Mouse (Mus musculus): ENCODE data around the gene Gm20388.

The Gm20388 gene

DNA sequence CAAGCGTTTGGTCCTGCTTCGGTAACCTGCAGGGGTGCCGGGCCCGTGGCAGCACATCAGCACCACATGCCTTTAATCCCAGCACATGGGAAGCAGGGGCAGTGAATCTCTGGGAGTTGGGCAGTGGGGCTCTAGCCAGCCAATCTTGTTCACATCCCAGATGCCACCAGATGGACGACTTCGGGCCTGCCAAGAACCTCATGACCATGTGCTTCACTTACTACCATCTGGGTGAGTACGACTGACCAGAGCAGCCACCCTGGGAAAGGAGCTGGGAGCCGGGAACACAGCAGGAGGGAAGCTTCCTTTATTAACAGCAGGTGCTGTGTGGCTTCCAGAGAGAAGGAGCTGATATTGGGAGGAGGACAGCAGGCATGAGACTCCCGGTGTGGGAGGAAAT, 240.5 kb downstream of the Gm20388 start:
- intact Hi-C loops (cut with DNase I): loop anchor here (5.0 to 10.0 kb wide), 2 partner anchors 34 to 56 kb away; no protein-coding TSS in a partner anchor

DNA sequence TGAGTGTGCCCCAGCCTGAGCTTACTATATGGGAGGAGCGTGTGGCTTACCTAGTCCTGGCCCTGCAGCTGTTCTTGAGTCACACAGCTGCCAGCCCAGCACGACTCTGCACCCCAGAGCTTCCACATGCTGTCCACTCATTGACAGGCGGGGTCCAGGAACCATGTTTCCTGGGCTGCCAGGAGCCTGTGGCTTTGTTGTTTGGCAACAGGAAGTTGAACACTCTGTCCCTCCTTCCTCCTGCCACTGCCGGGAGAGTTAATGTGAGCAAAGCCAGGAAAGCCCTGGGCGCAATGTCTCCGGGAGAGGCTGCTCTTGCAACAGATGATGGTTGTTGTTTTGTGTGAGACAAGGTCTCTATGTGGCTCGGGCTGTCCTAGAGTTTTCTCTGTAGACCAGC, 242.0 kb downstream of the Gm20388 start:
- intact Hi-C loops (cut with DNase I): loop anchor here (5.0 to 10.0 kb wide), 2 partner anchors 35 to 58 kb away; no protein-coding TSS in a partner anchor

DNA sequence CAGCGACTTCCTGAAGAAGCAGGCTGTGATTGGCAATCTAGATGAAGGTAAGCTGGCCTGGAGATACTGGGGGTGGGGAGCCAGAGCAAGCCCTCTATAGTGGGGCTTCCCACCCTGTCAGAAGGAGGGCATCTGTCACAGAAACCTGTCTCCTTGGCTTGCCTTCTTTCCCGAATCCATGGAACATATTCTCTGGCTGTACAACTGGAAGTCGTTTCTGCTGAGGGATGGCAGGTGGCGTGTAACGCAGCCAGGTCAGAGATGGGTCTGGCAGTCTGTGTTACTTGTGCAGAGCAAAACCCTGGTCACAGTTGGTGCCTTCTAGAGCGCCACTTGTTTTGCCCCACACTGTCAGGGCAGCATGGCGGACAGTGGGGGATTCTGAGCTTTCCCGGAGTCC, 249.7 kb downstream of the Gm20388 start:
- intact Hi-C loops (cut with DNase I): no loop called here

DNA sequence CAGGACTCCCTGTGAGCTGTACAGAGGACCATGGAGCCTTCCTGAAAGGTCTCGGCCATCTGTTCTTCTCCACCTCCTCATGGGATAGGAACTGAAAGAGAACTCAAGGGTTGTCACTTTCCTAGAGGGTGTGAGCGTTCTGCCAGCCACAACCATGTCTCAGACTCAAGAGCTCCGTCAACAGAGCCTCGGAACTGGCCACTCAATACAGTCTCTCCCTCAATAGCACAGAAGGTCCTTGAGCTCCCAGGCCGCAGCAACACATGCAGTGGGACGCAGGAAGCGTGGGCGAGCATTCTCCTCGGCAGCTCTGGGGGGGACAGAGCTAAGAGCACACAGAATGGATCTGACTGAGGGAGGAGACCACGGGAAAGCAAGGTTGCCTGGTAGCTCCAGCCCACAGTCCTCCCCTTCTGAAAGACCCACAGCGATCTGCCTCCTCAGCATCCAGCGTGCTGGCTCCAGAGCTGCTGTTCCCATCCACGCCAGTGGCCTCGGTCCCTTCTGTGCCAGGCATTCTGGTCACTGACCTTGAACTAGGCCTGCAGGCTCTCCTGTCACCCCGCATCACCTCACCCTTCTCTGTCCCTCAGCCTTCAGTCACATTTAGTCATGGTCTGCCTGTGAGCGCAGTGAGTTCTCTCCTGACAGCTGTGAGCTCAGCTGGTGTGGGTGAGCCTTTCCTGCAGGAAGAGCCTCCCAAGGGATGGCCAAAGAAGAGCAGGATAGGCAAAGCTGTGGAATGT, 251.2 kb downstream of the Gm20388 start:
- intact Hi-C loops (cut with DNase I): no loop called here

DNA sequence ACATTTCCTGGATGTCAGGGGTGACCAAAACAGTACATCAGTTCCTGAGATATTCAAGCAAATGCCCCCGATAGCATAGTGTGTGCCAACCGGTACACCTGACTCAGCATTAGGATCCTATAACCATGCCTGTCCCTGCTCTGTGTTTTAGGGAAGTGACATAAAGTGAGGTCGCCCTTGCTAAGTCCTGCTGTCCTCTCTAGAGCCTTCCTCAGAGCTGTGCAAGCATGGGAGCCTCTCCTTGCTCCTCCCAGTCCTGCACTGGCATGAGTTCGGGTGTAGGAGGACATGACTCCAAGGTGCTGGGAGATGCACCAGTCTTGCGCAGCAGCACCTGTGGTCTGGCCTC, 251.7 kb downstream of the Gm20388 start:
- intact Hi-C loops (cut with DNase I): no loop called here

DNA sequence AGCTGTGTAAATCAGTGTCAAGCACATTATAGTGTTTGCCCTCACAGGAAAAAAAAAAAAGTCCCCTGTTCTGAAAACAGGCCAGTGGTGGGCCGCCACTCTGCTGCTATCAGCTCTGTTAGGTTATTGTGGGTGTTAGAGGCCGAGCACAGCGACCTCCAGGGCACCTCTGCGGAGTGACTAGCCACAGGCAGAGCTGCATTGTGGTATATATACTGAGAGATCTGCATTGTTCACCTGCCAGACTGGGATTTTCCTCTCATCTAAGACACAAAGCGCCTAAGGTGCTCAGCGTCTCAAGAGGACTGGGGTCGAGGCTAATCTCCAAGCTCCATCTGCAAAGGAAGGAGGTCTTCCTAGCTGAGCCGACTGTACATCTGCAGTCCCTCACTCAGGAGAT, 252.7 kb downstream of the Gm20388 start:
- intact Hi-C loops (cut with DNase I): no loop called here

DNA sequence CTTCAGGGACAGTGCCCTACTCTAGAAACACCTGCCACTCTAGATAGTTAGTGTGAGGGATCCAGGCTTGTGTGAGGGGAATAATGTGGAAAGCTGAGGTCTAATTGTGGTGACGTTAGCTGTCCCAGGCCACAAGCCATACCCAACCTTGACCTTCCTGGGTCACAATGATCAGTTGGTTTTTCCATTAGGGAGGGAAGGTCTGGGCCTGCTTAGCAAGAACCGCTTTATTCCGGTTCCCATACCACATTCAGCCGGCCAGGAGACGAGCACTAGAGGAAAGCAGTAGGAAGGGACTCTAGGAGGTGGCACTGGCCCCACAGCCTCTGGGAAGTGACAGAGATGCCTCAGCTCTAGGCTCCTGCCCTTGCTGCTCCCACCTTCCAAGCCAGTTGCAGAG, 253.4 kb downstream of the Gm20388 start:
- intact Hi-C loops (cut with DNase I): no loop called here

DNA sequence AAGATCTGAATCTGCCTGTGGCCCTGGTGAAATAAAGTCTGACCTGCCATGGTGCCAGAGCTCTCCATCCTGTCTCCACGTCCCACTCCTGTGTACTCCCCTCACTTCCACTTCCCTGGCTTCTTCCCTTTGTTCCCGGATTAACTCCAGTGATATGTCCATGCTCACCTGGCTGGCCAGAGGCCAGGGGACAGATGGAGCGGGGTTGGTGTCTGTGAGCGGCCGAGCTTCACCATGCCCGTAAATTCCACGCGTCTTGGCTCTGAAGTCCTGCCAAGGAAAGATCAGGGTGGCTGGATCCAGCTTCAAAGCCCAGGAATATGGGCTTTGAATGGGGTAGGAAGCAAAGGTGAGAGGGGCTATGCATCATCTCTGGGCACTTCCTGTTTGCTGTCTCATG, 256.5 kb downstream of the Gm20388 start:
- intact Hi-C loops (cut with DNase I): no loop called here

DNA sequence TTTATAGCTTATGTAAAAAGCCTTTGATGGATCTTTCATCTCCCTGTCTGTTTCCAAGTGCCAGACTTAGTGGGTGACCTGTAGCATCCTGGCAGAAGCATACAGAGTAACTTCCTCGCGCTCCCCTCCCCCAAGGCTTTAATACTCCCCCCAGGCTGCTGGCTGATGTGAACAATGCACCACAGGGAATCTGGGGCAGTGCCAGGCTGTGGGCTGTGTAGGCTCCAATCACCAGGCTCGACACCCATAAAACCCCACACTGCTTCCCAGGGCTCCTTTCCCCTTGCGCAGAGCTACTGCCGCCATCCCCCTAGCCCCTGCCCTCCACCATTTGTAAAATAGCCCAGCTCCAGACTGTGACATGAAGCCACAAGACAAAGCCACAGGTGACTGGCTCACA, 257.2 kb downstream of the Gm20388 start:
- intact Hi-C loops (cut with DNase I): no loop called here

DNA sequence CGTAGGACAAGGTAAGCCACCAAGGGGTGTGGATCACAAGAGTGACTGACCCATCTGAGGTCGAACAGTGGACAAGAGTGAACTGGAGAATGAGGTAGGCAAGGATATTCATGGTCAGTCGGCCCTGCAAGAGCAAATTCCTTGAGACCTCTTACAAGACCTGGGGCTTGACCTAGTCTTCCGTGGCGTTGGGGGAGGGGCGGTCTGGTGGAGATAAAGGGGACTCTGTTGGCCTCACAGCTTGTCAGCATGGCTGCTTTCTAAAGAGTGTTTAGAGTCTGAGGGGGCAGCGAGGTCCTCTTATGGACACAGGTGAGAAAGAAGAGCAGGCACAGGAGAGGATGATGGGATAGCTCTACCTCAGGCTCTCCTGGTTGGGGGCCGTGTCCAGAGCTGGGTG, 258.5 kb downstream of the Gm20388 start:
- intact Hi-C loops (cut with DNase I): no loop called here

DNA sequence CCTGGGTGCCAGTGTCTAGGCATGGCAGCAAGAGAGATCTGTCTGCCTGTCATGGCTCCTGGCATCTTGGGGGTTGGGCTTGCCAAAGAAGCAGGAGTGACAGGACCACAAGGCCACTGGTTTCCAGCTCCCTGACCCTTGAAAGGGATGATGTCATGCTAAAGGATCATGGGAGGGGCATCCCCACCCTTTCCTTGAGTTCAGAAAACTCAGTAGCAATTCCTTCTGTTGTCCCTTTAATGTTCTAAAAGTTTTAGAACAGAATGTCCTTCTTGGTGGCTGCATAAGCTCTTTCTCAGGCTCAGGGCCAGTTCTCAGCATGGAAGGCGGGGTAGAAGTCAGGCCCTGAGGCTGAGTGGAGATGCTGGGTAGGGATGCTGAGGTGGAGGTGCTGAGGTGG, 262.6 kb downstream of the Gm20388 start:
- intact Hi-C loops (cut with DNase I): loop anchor here (10.0 kb wide), 2 partner anchors 362 to 422 kb away; no protein-coding TSS in a partner anchor

DNA sequence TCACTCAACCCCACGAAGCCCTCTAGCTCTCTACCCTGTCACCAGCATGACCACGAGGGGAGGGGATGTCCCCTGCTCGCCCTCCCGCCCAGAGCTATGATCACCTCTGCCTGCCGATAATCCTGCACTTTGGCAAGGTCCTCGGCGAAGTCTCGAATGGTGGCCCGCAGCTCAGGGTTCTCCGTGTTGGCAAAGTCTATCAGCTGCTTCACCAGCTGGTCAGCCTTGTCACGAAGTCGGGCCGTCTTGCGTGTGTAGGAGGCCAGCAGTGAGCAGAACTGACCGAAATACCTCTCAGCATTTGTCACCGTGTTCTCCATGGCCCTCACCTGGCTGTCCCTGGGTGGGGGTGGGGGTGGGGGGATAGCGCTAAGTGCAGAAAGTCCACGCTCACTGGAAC, 264.0 kb downstream of the Gm20388 start:
- intact Hi-C loops (cut with DNase I): loop anchor here (5.0 to 10.0 kb wide), 4 partner anchors 38 to 420 kb away; no protein-coding TSS in a partner anchor

DNA sequence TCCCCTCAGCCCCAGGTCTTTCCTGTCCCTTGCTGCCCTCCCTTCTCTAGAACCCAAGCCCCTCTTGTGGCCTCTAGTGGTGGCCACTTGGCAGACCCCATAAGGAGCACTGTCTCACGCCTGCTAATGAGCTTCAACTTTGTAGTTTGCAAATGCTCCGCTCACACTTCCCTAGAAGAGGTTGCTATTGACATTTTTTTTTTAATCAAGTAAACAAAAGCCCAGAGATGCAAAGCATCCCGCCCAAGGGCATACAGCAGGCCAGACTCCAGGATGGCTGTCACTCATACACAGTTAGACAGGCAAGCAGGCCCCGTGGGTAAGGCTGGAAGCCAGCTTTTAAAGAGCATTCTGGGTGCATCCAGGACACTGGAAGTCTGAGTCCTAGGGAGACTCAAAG, 266.0 kb downstream of the Gm20388 start:
- intact Hi-C loops (cut with DNase I): loop anchor here (5.0 to 10.0 kb wide), 4 partner anchors 36 to 418 kb away; no protein-coding TSS in a partner anchor

DNA sequence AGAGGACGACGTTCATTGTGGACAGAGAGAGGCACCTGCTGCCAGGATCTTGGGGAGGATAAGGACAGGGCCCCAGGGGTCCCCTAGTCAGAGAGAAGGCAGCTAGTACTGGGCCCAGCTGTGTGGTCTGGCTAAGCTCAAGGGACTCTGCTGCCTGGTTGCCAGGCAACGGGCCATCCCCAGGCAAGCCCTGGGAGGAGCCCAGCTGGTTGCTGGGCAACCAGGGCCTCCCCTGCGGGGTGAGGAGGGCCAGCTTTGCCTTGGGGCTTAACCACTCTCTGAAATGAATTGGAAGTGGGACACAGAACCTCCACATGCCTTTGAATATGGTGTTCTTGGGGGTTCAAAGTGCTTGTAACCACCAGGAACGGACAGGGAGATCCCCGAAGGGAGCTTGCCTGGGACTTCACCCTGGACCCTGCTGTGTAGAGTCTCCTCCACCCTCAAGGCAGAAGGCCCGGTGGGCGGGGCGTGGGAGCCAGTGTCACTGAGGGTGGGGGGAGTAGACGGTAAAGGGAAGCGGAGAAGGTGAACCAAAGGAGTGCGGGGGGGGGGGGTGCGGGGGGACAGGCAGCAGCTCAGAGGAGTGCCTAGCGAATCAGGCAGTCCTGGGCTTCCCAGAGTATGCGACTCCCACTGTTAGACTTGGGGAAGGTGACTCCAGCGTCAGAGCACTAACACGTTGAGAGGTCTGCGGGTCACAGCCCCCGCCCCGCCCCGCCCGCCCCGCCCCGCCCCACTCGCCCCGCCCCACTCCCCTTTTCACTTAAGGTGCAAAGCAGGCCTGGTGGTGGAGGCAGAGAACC, 266.9 kb downstream of the Gm20388 start, which contains the start of gene Fam92b:
Fam92b (minus strand) TSS at position 149 of the 806 bp plus-strand sequence.
- intact Hi-C loops (cut with DNase I): loop anchor here (2.0 to 10.0 kb wide), 5 partner anchors 35 to 417 kb away; no protein-coding TSS in a partner anchor

DNA sequence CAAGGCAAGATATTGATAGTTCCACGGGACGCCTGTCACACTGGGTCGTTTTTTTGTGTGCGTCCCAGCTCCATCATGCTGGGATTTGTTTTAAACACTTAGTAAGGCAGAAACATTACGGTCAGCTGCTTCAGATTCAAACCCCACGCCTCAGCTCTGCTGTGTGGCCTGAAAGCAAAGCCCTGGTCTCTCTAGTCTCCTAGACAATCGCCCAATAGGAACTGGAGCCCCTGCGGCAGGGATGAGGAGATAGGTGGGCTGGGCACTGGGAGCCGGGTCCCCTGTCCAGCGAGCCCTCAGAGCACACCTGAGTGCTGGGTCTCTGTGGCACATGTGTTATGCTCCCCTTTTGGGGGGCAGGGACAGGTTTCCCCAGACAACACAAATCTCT, 267.5 kb downstream of the Gm20388 start:
- intact Hi-C loops (cut with DNase I): loop anchor here (2.0 to 10.0 kb wide), 5 partner anchors 34 to 417 kb away; no protein-coding TSS in a partner anchor

DNA sequence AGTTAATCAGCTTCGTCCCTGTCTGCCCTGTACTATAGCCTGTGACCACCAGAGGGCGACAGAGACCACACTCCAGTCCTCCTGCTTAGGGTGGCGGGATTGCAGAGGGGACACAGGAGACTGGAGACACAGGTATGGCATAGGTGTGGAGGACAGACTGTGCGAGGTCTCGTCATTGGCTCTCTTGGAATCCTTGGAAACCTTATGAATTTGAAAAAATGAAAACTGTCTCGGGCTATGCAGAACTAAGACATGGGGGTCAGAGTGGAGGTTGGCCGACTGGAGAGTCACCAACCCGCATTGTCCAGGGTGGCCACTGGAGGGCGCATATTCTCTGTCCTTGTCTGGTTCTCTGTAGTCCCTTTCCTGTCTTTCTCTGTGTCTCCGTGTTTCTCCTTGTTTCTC, 268.4 kb downstream of the Gm20388 start:
- intact Hi-C loops (cut with DNase I): loop anchor here (2.0 to 10.0 kb wide), 5 partner anchors 33 to 416 kb away; no protein-coding TSS in a partner anchor

DNA sequence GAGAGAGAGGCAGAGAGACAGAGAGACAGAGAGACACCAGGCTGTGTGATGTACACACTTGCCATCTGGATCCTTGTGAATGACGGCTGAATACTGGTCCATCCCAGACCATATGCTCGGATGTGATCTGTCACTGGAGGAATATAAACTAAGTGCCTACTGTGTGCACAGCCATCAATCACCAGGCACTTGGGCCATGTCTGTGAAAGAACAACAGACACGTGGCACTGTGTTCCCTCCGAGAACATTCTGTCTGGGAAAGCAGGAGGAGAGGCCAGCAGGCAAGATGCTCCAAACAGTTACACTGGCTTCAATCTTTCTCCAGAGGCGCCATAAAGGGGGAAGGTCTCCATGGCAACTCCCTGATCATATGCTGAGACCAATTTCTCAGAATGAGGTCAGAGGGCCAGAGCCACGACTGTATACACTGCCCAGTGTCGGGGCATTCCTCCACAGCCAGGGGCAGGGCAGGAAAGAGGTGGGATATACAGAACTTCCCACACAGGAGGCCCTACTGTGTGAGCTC, 269.9 kb downstream of the Gm20388 start:
- intact Hi-C loops (cut with DNase I): loop anchor here (5.0 kb wide), 1 partner anchor 52 kb away; no protein-coding TSS in a partner anchor

DNA sequence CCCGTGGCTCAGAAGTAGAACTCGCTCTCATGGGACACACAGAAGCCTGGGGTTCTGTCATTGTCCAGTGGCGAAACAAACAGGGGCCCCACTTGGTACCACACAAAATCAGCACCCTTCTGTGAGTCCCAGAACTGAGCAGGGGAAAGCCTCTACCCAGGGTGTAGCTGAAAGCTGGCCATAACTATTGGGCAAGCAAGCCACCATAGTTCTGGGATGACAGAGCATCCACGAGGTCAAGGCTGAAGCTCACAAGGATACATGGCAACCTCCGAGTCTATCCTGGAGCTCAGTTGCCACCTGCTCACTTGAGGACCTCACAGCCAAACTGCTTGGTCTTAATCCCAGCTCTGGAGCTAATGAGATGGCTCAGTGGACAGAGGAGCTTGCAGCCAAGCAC, 270.6 kb downstream of the Gm20388 start:
- intact Hi-C loops (cut with DNase I): loop anchor here (5.0 kb wide), 1 partner anchor 51 kb away; no protein-coding TSS in a partner anchor

DNA sequence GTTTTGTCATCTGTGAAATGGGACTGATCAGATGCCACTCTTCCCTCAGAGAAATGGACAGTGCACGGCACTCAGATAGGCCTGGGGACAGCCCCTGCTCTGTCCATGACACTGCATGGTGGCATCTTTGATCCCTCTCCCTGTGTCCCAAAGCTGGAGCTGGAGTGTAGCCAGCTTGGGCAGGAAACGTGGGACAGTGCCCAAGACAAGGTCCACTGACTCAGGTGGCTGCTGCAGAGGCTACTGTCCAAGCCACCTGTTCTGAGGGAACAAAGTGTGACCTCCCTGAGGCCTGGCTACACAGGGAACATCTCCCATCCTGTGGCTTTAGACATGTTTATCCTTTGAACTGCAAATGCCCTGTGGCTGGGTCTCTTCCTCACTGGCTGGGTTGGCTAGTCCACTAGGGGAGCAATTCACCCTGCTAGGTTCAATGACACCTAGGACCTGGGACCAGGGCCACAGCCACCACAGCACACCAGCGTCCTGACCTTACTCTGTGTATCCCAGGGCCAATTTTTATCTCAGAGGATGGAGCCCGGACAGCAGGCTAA, 271.3 kb downstream of the Gm20388 start:
- intact Hi-C loops (cut with DNase I): loop anchor here (5.0 kb wide), 1 partner anchor 50 kb away; no protein-coding TSS in a partner anchor

DNA sequence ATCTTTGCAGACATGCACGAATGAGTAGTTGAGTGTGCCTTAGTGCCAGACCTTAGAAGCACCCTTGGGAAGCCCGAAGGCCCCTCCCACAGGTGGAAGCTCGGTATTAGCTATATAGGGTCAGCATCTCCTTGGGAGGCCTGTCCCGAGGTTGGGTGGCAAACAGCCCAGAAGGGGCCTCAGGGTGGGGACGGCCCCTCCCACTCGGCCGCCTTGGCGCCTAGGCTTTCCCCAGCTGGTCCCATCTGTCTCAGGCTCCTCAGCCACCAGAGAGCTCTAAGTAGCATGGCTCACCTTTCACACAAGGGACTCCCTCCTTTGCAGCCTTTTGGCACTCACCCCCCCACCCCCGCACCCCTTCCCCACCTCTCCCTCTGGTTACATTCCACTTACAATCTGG, 273.7 kb downstream of the Gm20388 start:
- intact Hi-C loops (cut with DNase I): loop anchor here (5.0 kb wide), 1 partner anchor 48 kb away; no protein-coding TSS in a partner anchor

Data from adrenal gland (tissue).